Mouse (Mus musculus): ENCODE results near the gene Pick1.

GRCm38 (mm10) chr15:79223641-79224040 lies 5.3 kb upstream of the Pick1 start:
- TF ChIP-seq CTCF (IDR thresholded peaks at IDR 0.05; ENCODE audit: low read depth) (no peak), EP300 (IDR thresholded peaks at IDR 0.05; ENCODE audit: low read depth) (no peak)

All from heart, postnatal 0 days (tissue).